Mouse (Mus musculus): ENCODE results near the gene Rft1.
A peak's percentile ranks its signal among the peaks of the same experiment; 100 is the strongest.
"Not testable (repeated sequence)": the region's sequence is repeated elsewhere in the genome, so short reads cannot be mapped to it uniquely, and the experiment has no call there.

Gene Rft1

DNA sequence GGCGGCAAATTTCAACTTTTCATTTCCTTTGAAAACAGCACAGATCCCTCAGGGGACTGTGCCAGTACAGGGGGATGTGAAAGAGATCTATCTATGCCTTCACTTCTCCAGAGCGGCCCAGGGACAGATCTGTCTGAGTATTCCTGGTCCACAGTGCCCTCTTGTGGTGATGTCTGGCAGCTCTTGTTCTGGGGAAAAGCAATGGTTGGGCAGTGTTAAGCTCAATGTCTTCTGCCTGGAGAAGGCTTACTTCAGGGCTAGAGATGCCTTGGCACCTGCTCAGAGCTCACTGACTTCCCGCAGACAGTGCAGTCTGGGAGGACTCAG is 17.8 kb downstream of the Rft1 start:
- DNase-seq (ENCODE audit: low spot score): peak; percentile 93

DNA sequence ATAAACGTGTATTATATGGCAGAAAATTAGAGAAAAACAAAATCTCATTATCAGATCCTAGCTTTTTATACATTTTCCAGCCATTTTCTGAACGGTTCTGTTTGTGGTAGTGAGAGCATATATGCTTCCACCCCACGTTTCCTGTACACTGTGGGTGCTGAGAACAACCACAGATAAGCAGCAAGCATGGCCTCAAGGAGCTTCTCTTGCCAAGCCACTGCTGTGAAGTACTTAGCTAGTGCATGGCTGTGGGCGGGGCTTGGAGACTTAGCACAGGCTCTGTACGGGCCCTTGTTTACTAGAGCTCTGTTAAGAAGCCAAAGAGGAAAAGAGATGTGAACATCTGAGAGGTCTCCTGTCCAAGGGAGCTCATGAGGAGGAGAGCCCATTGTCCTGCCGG is 20.8 kb downstream of the Rft1 start:
- DNase-seq (ENCODE audit: low spot score): no peak

DNA sequence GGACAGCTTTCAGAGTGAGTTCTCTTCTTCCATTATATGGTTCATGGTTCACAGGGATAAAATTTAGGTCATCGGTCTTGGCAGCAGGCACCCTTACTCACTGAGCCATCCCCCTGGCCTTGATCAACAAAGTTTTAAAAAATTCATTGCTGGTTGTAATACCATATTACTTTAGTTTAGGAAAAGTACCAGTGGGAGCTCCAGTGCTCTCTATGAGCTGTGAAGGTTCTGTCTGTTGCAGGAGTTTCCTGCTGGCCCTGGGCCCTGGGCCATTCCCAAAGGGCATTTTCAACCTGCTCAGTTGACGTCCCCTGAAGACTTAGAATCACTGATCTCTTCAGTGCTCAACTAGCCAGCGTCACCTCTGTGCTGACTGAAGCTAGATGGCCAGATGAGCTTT is 28.0 kb downstream of the Rft1 start:
- no peak for DNase-seq (ENCODE audit: low spot score)

DNA sequence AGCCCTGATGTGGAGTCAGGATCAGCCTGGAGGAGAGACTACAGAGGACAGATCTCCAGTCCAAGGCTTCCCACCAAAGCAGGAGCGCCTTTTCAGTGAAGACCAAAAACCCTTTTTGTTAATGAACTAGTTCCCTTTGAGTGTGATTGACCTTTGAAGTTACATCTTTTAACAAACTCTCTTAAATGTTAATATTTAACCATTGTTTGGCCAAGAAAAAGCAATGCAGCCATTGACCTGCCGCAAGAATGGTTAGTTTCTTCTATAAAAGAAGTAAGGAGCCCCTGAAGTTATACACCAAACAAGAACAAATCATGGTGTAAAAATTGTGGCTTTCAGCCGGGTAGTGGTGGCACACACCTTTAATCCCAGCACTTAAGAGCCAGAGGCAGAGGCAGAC is 36.5 kb downstream of the Rft1 start:
- DNase-seq (ENCODE audit: low spot score): no peak

DNA sequence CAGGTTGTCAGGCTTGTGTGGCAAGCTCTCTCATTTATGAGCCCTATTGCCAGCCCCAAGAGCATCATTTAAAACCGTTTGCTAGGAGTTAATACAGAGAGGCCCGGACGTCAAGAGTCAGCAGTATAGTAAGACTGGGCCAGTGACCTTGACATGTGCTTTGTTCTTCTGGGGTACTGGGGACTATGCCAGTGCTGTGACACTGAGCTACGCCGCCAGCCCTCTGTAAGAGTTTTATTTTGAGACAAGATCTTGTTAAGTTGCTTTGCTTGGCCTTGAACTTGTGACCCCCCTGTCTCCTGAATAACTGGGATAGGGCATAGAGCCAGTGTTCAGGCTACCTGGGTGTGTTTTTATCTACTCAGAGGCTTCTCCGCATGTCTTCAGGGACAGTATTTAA is 38.3 kb downstream of the Rft1 start:
- no peak for DNase-seq (ENCODE audit: low spot score)

DNA sequence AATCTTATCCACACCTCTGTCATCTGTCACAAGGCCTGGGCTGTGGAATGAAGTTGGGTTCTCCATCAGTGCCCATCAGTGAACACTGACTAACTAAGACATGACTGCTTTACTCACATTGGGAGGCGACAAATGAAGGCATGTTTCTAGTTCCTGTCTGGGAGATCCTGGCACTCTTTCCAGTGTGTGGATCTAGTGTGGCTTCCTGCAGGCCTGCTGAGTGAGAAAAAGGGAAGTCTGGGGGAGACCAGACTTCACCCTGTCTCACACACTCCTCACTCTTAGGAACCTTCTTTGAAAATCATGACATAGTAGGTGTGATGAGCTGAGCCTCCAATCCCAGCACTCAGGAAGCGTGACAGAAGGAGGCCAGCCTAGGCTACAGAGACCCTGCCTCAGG is 40.6 kb downstream of the Rft1 start:
- no peak for DNase-seq (ENCODE audit: low spot score)

DNA sequence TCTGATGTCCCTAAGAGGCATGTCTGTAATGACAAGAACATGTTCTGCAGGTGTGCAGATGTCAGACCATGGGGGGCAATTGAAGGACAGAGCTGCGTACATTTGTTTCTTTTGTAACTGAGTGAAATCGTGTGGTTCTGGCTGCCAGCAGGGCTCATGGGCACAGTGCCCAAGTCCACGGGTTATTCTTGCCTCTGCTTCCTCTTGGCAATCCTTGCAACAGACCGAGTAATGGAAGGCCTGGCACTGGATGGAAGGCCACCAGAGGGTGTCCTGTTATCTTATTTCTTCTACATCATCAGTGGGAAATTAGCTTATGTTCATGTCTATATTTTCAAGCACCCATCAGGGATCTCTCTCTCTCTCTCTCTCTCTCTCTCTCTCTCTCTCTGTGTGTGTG is 41.4 kb downstream of the Rft1 start:
- DNase-seq (ENCODE audit: low spot score): peak; percentile 59

DNA sequence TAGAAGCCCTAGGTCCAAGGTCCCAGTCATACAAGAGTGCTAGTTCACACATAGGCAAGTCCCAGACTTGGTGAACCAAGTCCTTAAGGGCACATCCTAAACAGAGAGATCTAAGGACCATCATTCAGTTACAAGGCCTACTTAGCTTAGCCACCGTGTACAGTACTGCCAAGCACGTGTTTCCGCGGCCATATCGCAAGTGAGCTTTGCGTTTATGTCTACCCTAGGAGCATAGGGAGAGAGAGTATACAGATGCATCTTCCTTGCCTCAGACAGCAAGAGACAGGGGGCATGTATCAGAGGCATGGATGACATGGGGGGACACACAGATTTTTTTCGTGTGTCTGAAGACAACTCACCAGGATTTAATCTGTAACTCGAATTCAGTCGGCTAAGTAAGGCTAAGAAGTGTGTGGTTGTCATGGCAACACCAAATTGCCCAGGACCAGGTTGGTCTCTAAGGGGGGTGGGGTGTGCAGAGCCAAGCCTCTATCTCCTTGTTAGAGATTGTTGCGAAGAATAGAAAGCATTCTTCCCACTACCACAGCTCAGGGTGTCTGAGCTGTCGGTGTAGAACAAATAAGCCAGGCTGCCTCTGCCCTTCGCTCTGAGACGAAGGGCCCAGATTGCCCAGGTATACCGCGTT is 43.4 kb downstream of the Rft1 start:
- DNase-seq (ENCODE audit: low spot score): no peak

DNA sequence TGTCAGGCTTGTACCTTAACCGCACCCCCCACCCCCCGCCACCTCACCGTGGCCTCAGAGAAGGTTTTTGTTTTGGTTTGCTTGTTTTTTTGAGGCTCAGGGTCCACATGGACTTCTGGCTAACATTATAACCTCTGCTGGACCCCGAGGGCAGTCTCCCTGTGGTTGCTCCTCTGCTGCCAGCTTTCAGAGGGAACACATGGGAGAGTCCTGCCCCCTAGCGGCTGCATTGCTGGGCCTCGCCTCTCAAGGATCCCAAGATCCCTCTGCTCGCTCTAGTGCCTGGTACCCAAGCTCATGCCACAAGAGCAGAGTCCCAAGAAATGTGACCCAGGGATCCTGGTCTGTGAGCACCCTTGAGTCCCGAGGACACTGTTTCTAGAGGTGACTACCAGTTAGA is 45.5 kb downstream of the Rft1 start:
- DNase-seq (ENCODE audit: low spot score): no peak

DNA sequence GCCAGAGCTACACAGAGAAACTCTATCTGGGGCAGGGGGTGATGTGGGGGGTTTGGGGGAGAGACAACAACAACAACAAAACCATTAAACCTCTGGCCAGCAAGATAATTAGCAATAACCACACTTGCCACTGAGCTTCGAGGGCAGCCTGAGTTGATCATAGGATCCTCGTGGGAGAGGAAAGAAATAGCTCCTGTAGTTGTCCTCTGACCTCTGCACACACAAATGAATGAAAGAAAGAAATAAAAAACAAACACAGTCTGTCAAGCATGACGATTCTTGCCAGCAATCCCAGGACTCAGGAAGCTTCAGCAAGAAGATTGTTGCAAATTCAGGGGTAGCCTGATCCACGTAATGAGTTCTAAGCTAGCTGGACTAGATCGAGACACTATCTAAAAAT is 48.4 kb downstream of the Rft1 start:
- DNase-seq (ENCODE audit: low spot score): no peak

DNA sequence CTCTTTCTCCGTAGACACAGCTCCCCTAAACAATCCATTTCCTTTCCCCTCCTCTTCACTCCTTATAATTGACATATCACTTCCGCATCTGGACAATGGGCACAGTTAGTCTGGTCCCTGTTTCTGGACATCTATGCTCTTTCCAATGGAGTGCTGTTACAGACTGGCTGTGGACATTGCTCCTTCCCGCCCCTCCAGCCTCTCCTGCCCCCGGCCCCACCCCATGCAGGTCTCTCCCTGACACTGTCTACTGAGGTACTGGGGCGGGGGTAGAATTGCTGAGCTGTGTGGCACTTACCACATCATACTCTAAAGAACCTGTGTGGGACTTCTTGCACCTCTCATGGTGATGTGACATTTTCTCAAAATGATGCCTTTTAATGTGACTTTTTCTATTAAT is 48.9 kb downstream of the Rft1 start:
- DNase-seq (ENCODE audit: low spot score): no peak

DNA sequence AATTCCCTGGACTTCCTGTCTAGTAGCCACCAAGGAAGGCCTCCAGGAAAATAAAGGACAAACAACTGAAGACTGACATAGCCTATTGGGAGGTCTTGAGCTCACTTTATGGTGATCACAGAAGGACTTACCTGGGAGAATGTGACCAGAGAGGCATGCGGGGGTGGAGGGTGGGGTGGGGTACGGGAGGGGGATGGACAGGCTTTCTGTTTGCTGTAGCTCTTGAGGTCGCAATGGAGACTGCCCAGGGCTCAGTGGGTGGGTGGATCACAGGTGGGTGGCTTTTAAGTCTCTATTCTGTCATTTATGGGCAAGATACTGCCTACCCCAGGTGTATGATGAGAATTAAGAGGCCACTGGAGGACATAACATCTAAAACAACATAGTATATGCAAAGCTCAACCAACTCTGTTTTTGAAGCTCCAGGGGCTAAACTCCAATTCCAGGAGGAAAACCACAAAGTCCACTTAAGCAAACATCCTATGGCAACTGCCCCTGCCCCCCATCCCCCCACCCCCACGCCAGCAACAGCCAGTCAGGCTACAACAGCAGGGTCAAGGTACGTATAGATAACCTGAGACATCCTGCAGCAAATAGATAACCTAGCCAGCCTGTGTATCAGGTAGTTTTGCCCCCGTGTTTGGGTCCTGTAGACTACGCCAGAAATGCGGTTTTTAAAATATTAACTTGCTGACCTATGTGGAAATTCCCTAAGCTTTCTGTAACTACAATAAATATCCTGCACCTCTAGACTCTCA is 50.1 kb downstream of the Rft1 start:
- DNase-seq (ENCODE audit: low spot score): no peak

DNA sequence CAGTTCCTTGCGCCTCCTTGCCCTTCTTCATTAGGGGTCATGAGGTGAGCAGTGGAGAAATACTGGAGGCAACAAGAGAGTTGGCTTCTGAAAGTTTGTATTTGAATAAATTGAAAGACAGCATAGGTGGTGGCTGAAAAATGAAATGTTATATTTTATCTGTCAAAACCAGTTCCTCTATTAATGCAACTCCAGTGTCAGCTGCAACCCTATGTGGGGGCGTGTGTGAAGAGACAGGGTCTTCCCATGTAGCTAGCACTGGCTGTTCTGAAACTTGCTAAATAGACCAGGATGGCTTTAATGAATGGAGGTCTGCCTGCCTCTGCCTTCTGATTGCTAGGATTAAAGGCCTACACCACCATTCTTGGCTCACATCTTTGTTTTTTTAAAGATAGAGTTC is 57.7 kb downstream of the Rft1 start:
- DNase-seq (ENCODE audit: low spot score): no peak

DNA sequence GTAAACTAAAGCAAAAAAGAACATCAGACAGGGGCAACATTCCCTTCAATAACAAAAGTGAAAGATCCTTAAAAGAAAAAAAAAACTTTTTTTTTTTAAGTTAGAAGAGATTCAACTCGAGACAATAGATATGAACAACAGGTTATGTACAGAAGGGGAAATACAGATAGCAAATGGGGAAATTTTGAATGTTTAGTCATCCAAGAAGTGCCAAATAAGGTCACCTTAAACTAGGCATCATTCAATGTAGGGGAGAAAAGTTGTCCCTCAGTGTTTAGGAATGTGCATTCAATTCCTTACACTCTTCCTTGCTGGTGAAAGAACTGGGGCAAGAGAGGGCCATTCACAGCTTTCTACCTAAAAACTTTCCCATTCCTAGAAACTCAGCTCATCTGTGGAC is 59.6 kb downstream of the Rft1 start:
- no peak for DNase-seq (ENCODE audit: low spot score)

DNA sequence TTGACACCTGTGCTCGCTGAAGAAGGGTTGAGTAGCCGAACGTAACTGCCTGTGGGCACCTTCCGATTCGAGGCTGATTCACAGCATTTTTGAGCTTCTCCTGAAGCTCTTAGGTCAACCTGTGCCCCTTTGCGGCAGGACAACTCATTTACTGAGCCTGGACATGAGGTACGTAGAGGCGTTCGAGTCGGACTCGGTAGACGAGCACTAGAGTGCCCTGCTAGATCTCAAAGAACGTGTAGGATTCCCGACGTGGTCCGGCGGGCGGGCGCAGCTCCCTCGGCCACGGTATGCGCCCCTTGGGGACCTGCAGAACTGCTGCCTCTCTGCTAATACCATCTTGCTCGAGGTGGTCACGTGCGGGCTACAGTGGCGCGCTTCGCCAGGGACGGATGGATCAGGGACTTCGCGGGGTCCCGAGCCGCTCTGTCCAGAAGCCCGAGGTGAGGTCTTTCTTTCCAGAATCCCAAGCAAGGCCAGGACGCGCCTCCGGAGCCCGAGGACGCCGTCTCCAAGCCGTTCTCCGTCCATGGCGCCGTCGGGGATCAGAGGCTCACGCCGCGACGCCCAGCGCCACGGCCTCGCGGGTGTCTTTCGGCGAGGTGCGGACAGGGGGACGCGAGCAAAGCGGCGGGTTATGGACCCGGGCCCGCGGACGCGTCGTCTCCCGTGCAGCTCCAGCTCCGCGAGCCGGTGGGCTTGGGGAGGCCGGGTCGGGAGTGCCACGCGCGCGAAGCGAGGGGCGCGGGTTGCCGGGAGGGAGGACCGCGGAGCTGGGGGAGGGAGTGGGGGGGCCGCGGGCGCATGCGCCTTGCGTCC is 60.8 kb downstream of the Rft1 start, which contains the start of gene Sfmbt1:
Sfmbt1 (plus strand) TSS at position 51 of the 819 bp plus-strand sequence.
- peak; percentile 33 for DNase-seq (ENCODE audit: low spot score)

DNA sequence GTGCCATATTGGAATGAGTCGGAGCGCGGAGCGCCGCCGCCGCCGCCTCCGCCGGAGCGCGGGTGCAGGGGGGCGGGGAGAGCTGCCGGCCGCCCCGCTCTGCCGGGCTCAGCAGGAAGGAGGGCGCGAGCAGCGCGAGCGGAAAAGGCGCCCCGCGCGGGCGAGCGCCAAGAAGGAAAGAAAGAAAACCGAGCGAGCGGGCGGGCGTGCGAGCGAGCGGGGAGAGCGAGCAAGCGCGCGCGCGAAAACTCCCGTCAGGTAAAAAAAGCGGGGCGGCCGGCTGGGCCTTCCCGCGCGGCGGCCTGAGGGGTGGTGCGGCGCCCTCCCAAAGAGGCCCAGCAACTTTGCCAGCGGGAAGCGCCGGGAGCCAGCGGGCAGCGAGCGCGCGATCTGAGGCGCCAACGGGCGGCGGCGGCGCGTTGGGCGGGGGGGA is 61.5 kb downstream of the Rft1 start:
- DNase-seq (ENCODE audit: low spot score): peak; percentile 72

DNA sequence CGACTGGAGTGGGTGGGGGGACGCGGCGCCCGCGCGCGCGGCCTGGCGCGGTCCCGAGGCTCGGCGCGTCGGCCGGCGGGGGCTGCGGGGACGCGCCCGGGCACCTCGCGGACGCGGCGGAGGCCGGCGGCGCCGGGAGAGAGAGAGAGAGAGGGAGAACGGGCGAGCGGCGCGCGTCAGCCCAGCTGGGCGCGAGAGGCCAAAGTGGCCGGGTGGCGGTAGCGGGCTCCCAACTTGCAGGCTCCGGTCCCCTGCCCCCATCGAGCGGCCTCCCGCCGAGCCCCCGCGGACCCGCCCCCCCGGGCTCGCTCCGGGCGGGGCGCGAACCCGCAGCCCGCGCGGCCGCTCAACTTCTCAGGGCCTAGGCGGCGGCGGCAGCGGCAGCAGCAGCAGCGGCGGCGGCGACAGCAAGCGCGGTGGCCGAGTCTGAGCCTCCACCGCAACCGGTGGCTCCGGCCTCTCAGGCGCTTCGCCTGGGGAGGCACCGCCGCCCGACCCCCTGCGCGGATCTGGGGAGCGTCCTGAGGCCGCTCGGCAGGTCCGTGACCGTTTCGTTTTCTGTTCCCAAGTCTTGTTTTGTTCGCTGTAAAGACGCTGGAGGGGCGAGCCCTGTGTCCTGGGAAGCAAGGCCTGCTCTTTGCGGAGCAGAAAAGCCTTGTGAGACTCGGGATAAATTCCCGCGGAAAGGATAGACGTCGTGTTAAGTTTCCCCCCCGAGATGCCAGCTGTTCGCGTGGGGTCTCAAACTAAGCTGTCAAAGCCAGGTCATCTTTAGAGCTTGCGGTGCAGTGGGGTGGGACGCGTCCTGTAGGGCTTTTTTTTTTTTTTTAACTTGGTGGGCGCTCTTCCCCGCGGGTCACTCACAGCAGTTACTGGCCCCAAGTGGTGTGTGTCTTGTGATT is 62.1 kb downstream of the Rft1 start:
- peak; percentile 51 for DNase-seq (ENCODE audit: low spot score)

DNA sequence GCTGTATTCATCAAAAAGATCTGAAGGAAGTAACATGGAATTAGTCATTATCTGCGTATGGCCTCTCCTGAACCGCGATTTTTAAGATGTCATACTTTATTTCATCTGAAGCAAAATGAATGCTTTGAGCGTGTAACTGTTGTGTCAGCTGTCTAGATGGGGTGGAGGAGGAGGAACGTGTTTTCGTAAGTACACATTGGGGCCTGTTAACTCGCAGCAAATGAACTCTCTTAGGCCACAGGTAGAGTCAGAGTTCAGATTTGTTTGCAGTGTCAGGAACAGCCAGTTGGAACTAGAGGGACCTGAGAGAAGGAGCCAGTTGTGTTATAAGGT is 62.8 kb downstream of the Rft1 start:
- no peak for DNase-seq (ENCODE audit: low spot score)

DNA sequence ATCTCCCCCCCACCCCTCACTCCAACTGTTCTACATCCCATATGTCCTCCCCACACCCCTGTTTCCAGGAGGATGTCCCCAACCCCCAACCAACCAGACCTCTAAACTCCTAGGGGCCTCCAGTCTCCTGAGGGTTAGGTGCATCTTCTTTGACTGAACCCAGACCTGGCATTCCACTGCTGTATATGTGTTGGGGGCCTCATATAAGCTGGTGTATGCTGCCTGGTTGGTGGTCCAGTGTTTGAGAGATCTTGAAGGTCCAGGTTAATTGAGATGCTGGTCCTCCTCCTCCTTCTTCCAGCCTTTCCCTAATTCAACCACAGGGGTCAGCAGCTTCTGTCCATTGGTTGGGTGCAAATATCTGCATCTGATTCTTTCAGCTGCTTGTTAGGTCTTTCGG is 64.5 kb downstream of the Rft1 start:
- not testable (repeated sequence) for DNase-seq (ENCODE audit: low spot score)

DNA sequence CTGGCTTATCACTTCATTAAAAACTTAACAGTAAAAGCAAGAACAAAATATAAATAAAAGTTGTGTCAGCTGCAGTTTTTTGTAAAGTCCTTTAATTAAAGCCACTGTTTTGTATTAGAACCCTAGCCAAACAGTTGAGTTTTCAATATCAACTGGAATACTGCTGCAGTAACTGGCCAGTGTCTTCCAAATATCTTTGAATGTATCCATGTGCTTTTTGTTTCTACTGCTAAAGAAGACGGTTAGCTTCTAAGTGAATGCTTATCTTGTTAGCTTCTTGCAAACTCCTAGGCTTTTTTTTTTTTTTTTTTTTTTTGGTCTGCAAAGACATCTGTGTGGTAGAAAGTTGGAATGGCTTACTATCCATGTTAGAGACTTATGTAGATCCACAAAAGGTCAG is 65.4 kb downstream of the Rft1 start:
- DNase-seq (ENCODE audit: low spot score): no peak

DNA sequence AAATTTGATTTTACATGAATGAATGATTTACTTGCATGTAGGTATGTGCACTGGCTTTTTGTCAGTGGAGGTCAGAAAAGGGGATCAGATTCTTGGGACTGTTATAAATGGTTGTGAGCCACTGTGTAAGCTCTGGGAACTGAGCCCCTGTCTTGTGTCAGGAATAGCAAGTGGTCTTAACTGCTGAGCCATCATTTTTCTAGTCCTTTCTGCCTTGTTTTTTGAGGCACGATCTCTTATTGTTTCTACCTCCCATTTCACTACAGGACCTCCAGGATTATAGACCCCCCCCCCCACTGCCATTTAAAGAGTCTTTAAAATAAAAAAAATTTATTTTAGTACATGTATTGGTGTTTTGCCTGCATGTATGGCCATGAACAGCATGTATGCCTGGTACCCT is 67.7 kb downstream of the Rft1 start:
- no peak for DNase-seq (ENCODE audit: low spot score)

DNA sequence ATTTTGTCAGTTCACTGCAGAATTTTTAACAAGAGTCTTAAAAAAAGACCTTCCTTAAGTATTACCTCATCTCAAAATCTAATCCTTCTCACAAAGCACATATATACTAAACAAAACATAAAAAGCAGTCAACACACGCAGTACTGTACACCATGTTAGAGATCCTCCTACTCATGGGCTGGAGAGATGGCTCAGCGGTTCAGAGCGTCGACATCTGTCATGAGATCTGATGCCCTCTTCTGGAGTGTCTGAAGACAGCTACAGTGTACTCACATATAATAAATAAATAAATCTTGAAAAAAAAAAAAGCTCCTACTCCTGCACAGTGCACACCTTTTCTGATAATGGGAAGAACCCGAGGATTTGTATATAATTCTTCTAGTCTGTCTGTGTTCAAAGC is 68.2 kb downstream of the Rft1 start:
- no peak for DNase-seq (ENCODE audit: low spot score)

Data from ovary, postnatal 14 days (tissue).